Mouse (Mus musculus): ENCODE measurements around the gene Anapc15. TPM values are rescaled to one million over a fixed set of nuclear protein-coding genes. Genes with fewer than 3 reads are reported as not detected.

Gene Anapc15
- polyA plus RNA-seq (2017; shearing (Covaris generic)) = 64.5 TPM

DNA sequence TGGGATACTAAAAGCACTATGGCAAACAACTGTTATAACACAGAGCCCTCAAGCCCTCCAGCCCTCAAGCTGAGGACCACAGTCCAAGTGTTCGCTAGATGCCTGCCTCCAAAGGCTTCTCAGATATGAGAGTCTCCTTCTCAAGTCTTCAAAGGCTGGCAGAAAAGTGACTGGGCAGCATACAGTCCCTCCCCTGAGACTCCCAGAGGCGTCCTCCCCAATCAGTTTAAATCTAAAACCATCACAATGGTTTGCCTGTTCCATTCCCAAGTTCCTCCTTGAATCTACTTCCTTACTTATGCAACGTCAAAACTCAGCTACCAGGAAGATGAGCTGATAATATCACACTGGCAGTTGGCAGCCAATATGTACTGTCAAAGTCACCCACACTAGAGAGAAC is at the start of gene Anapc15:
TSS of gene Anapc15 (plus strand) at position 301 of the 400 bp plus-strand sequence.

GRCm38 (mm10) chr7:101817861-101818401 is 45.6 kb upstream of the Anapc15 start, which contains the start of gene Phox2a:
Gene Phox2a, plus strand, starts transcription at chr7:101818313.

DNA sequence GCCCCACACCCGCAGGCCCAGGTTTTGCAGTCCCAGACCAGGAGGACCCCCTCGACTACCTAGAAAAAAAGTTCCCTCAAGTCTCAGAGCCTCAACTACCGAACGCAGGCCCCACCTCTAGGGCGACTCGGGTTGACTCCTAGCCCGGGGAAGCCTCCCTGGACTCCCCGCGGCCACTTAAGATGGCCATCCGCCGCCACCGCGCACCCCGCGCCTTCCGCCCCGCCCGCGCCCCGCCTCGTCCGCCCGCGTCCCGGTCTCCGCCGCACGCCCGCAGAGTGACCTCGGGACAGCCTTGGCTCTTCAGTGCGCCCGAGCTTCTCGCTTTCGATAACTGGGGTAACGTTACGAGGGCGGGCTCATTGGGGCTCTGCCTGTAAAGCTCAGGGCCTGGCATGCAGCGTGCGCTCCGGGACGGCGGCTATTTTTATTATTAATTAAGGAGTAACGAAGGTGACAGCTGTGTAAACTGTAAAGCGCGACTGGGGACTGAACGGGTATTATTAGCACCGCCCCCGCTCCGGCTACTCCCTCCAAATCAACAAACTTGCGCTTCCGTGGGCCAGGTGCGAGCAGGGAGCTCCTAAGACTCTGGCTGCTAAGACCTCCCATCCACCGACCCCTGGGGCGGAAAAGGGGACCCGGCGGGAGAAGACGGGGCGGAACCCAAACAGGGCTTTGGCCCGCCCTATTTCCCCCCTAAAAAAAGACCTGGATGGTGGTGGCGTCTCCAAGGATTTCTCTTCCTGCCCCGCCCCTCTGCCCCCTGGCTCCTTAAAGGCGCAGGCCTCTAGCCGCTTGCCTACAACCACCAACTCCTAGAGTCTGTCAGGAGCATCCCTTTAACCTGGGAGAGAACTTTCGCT is 25.7 kb upstream of the Anapc15 start, which contains the start of gene Inppl1:
TSS of gene Inppl1 (minus strand) at position 624 of the 866 bp plus-strand sequence.

GRCm38 (mm10) chr7:101857094-101857493 is 6.4 kb upstream of the Anapc15 start, which contains the start of gene Folr2:
Gene Folr2, minus strand, starts transcription at chr7:101857194.

DNA sequence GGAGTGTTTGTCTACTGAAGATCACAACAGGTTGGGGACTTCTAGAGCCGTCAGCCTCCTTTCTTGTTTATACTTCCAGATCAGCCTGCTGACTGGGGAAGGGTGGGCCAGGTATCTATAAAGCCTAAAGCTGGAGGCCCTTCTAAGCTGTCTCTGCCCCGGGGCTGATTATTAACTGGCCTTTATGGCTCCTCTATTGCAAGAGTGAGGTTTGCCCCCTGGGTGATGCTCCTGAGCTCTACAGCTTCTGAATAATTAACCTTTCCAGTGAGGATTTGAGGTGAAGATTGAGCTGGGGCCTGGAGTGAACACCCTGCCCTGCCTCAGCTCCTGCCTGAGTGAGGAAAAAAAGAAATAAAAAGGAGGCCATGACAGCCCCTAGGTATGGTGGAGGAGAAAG is 7.1 kb downstream of the Anapc15 start, which contains the start of gene Folr1:
TSS of gene Folr1 (minus strand) at position 160 of the 400 bp plus-strand sequence.

DNA sequence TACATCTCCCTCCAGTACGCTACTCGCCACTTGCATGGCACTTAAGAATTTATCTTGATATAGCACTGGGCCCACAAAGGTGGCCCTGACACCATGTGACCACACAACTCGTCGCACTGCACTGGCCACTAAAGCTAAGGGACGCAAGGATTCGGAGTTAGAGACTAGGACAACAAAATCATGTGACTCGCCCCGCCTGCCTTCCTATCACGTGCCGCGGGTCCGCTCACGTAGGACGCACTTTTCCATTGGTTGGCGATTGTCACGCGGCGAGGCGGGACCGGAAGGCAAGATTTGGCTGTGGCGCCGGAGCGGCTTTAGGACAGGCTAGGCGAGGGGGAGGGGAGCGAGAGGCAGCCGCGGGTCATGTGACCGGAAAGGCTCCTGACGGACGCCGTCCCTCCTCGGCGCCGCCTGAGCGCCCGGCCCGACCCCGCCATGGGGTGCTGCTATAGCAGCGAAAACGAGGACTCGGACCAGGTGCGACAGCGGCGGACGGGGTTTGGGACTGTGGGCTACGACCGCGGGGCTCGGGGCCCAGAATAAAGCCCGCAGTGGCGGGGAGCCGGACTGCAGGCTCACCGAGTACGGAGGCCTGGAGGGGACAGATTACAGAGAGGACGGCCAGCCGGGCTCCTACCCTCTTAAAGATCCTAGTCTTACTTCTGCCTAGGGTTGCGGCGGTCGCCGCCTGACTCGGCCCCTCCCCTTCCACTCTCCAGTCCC is 42.2 kb downstream of the Anapc15 start, which contains the start of gene Lamtor1:
TSS of gene Lamtor1 (plus strand) at position 344 of the 726 bp plus-strand sequence.

GRCm38 (mm10) chr7:101906287-101906681 is 42.8 kb downstream of the Anapc15 start, which contains the start of gene Tomt:
Gene Tomt, minus strand, starts transcription at chr7:101906359.

DNA sequence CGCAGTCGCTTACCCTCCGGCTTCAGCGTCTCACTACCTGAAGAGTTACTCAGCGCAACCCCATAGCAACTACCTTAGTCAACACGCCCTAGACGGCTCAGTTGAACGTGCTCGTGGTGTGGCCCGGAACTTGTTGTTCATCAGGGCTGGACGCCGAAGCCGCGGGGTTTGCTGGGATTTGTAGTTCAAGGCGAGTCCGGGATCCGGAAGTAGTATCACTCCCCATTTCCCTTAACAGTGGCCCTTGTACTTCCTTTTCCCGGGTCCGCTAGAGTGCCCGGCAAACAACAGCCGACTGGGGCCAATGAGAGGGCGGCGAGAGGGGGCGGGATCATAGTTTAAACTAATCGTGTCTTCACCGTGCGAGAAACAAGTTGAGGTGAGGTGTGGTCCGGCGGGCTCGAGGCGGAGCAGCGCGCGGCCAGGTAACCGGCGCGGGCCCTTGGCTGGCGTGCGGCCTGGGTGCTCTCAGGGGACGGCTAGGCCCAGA is 70.3 kb downstream of the Anapc15 start, which contains the start of the genes Lrrc51 and Numa1:
TSS of gene Lrrc51 (minus strand) at position 145 of the 490 bp plus-strand sequence.
TSS of gene Numa1 (plus strand) at position 361 of the 490 bp plus-strand sequence.

Other genes with a start within 250 kb of the Anapc15 start
- gene Clpb, start 200.1 kb upstream of the Anapc15 start, polyA plus RNA-seq (2017; shearing (Covaris generic)) = 26.2 TPM
- gene Phox2a, start 45.4 kb upstream of the Anapc15 start, polyA plus RNA-seq (2017; shearing (Covaris generic)) = not detected
- gene Inppl1, start 25.5 kb upstream of the Anapc15 start, polyA plus RNA-seq (2017; shearing (Covaris generic)) = 5.6 TPM
- gene Folr2, start 6.5 kb upstream of the Anapc15 start, polyA plus RNA-seq (2017; shearing (Covaris generic)) = not detected
- not detected for gene Folr1, start 7.1 kb downstream of the Anapc15 start, polyA plus RNA-seq (2017; shearing (Covaris generic))
- gene Lamtor1, start 42.2 kb downstream of the Anapc15 start, polyA plus RNA-seq (2017; shearing (Covaris generic)) = 172 TPM
- 0.71 TPM for gene Tomt, start 42.6 kb downstream of the Anapc15 start, polyA plus RNA-seq (2017; shearing (Covaris generic))
- 3.2 TPM for gene Lrrc51, start 70.2 kb downstream of the Anapc15 start, polyA plus RNA-seq (2017; shearing (Covaris generic))
- gene Numa1, start 70.4 kb downstream of the Anapc15 start, polyA plus RNA-seq (2017; shearing (Covaris generic)) = 185 TPM
- 4.6 TPM for gene Il18bp, start 155.0 kb downstream of the Anapc15 start, polyA plus RNA-seq (2017; shearing (Covaris generic))
- 27.3 TPM for gene Rnf121, start 201.8 kb downstream of the Anapc15 start, polyA plus RNA-seq (2017; shearing (Covaris generic))
- 29.3 TPM for gene Xndc1, start 201.8 kb downstream of the Anapc15 start, polyA plus RNA-seq (2017; shearing (Covaris generic))
- gene Xntrpc, start 202.0 kb downstream of the Anapc15 start, polyA plus RNA-seq (2017; shearing (Covaris generic)) = 1.1 TPM
- not detected for gene Trpc2, start 219.4 kb downstream of the Anapc15 start, polyA plus RNA-seq (2017; shearing (Covaris generic))
- gene Art1, start 238.0 kb downstream of the Anapc15 start, polyA plus RNA-seq (2017; shearing (Covaris generic)) = not detected
- gene Art5, start 245.8 kb downstream of the Anapc15 start, polyA plus RNA-seq (2017; shearing (Covaris generic)) = 0.66 TPM

All from CD4-positive, CD25-positive, alpha-beta regulatory T cell, adult 9 weeks (primary cell).